Mouse (Mus musculus) kidney, postnatal 14 days (tissue): Measurements from ENCODE around the gene 4930524B15Rik.
"Not testable (repeated sequence)": the region's sequence is repeated elsewhere in the genome, so short reads cannot be mapped to it uniquely, and the experiment has no call there.

ENCODE experiments used
- DNase-seq: peaks from one replicate; pipeline ENCODE4 v3.0.0; 2022; ENCODE audit warnings: mixed read lengths

4930524B15Rik gene

GRCm38 (mm10) chr11:31984786-31985185 is 19.4 kb downstream of the 4930524B15Rik start:
- DNase-seq, result no peak

- no peak for DNase-seq
These were observed 27.1 kb downstream of the 4930524B15Rik start for GRCm38 (mm10) chr11:31992535-31992934.

GRCm38 (mm10) chr11:31999716-32000115 is 34.3 kb downstream of the 4930524B15Rik start:
- no peak for DNase-seq

- peak; percentile 82 for DNase-seq
These were observed 34.9 kb downstream of the 4930524B15Rik start, which contains the start of gene Nsg2 for GRCm38 (mm10) chr11:32000281-32000680. Gene Nsg2, plus strand, starts transcription at chr11:32000463.

GRCm38 (mm10) chr11:32001181-32001910 is 36.0 kb downstream of the 4930524B15Rik start:
- peak; percentile 19 for DNase-seq

GRCm38 (mm10) chr11:32002670-32003072 is 37.3 kb downstream of the 4930524B15Rik start:
- DNase-seq, result no peak

- DNase-seq, result not testable (repeated sequence)
These were observed 42.7 kb downstream of the 4930524B15Rik start for GRCm38 (mm10) chr11:32008049-32008448.

- no peak for DNase-seq
These were observed 43.5 kb downstream of the 4930524B15Rik start for GRCm38 (mm10) chr11:32008852-32009251.

- no peak for DNase-seq
These were observed 44.7 kb downstream of the 4930524B15Rik start for GRCm38 (mm10) chr11:32009961-32010662.

- DNase-seq, result peak; percentile 21
These were observed 45.2 kb downstream of the 4930524B15Rik start for GRCm38 (mm10) chr11:32010663-32010970.

- DNase-seq, result no peak
These were observed 46.6 kb downstream of the 4930524B15Rik start for GRCm38 (mm10) chr11:32011867-32012603.

- DNase-seq, result no peak
These were observed 47.6 kb downstream of the 4930524B15Rik start for GRCm38 (mm10) chr11:32013014-32013427.

GRCm38 (mm10) chr11:32013561-32013960 is 48.2 kb downstream of the 4930524B15Rik start:
- no peak for DNase-seq

GRCm38 (mm10) chr11:32018201-32018600 is 52.8 kb downstream of the 4930524B15Rik start:
- no peak for DNase-seq

- DNase-seq, result no peak
These were observed 54.9 kb downstream of the 4930524B15Rik start for GRCm38 (mm10) chr11:32020031-32020965.

GRCm38 (mm10) chr11:32026634-32027033 is 61.2 kb downstream of the 4930524B15Rik start:
- DNase-seq, result no peak

- no peak for DNase-seq
These were observed 62.3 kb downstream of the 4930524B15Rik start for GRCm38 (mm10) chr11:32027474-32028342.

- no peak for DNase-seq
These were observed 63.2 kb downstream of the 4930524B15Rik start for GRCm38 (mm10) chr11:32028605-32029004.
